Mouse (Mus musculus) adrenal gland, adult 8-10 months (tissue): ENCODE data around the gene Abcc10. TPM values are rescaled to one million over a fixed set of nuclear protein-coding genes. Genes with fewer than 3 reads are reported as not detected.

ENCODE experiments used
- DNase-seq: peaks from one replicate; pipeline ENCODE4 v3.0.0; 2022
- total RNA-seq, 4 experiments: library from RNA; stranded (reverse); gene quantifications; 2 replicates each; pipeline ENCODE4 v1.2.4; 2022

Gene Abcc10
- total RNA-seq, 4 experiments from 2014 or later, result 6.9 to 17.3 (median 11.9) TPM

GRCm38 (mm10) chr17:46255147-46255546, 73.0 kb downstream of the Abcc10 start:
- no peak for DNase-seq

GRCm38 (mm10) chr17:46254106-46254505, 74.0 kb downstream of the Abcc10 start:
- DNase-seq, result no peak

DNA sequence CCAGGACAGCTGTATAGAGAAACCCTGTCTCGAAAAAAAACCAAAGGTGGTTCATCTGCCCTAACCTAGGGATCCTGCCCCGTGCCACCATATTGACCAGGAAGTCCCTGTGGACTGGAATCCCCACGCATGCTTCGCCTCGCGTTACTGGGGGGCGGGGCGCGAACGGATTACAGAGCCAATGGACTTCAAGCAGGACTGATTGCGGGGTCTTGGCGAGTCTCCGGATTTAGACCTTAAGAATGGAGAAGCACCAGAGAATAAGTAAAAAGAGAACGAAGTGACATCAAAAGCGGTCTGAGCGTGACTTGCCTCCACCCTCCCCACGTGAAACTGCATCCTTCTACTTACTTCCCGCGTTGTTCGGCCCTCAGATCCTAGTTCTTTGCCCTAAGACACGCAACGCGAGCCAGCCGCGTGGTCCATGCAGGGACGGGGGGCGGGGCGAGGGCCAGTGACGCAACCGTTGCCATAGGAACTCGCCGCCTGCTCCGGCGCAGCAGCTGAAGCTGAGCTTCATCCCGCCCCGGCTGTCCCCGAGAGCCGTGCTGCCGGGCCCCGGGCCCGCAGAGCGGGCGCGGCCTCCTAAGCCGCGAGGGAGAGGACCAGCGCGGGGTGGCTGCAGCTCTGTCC, 74.6 kb downstream of the Abcc10 start, which contains the start of gene Lrrc73:
Lrrc73 (plus strand) TSS at position 80 of the 633 bp plus-strand sequence.
- peak; percentile 90 for DNase-seq

Other genes with a start within 250 kb of the Abcc10 start
- 100 to 1,000 TPM in 2 of 4 experiments, 10 to 100 TPM in 2; 94.5 to 106 (median 101) TPM for gene Mrps18a, start 217.4 kb downstream of the Abcc10 start, total RNA-seq
- 10 to 100 TPM in 3 of 4 experiments, 1 to 10 TPM in 1; 6.0 to 21.4 (median 15.3) TPM for gene Rsph9, start 184.1 kb downstream of the Abcc10 start, total RNA-seq
- 10 to 100 TPM; 16.5 to 22.1 (median 18.8) TPM for gene Mad2l1bp, start 174.8 kb downstream of the Abcc10 start, total RNA-seq
- 100 to 1,000 TPM in 1 of 4 experiments, 10 to 100 TPM in 3; 69.9 to 108 (median 89.8) TPM for gene Gtpbp2, start 167.3 kb downstream of the Abcc10 start, total RNA-seq
- gene Polh, start 125.7 kb downstream of the Abcc10 start, total RNA-seq, result 10 to 100 TPM; 37.5 to 44.0 (median 40.7) TPM
- gene Xpo5, start 125.6 kb downstream of the Abcc10 start, total RNA-seq, result 10 to 100 TPM; 70.8 to 95.4 (median 74.0) TPM
- gene Polr1c, start 80.3 kb downstream of the Abcc10 start, total RNA-seq, result 100 to 1,000 TPM in 2 of 4 experiments, 10 to 100 TPM in 2; 83.8 to 116 (median 104) TPM
- 100 to 1,000 TPM; 157 to 205 (median 185) TPM for gene Yipf3, start 80.3 kb downstream of the Abcc10 start, total RNA-seq
- gene Lrrc73, start 74.8 kb downstream of the Abcc10 start, total RNA-seq, result 1 to 10 TPM; 4.1 to 7.5 (median 6.0) TPM
- gene Tjap1, start 45.3 kb downstream of the Abcc10 start, total RNA-seq, result 10 to 100 TPM; 49.3 to 72.6 (median 54.6) TPM
- under 1 TPM in 3 of 4 experiments, not detected in 1; 0.25 to 0.56 (median 0.38) TPM for gene Dlk2, start 30.9 kb downstream of the Abcc10 start, total RNA-seq
- 10 to 100 TPM; 21.0 to 35.6 (median 27.4) TPM for gene Zfp318, start 55.4 kb upstream of the Abcc10 start, total RNA-seq
- 1 to 10 TPM in 3 of 4 experiments, under 1 TPM in 1; 0.58 to 3.1 (median 2.2) TPM for gene Crip3, start 100.6 kb upstream of the Abcc10 start, total RNA-seq
- not detected for gene Slc22a7, start 110.1 kb upstream of the Abcc10 start, total RNA-seq
- 1 to 10 TPM in 3 of 4 experiments, under 1 TPM in 1; 0.98 to 1.4 (median 1.2) TPM for gene Ttbk1, start 159.3 kb upstream of the Abcc10 start, total RNA-seq
- gene Dnph1, start 168.4 kb upstream of the Abcc10 start, total RNA-seq, result 1 to 10 TPM; 4.5 to 6.9 (median 6.4) TPM
- gene Cul9, start 218.0 kb upstream of the Abcc10 start, total RNA-seq, result 10 to 100 TPM; 31.6 to 48.8 (median 37.7) TPM
- 10 to 100 TPM; 34.0 to 42.0 (median 37.2) TPM for gene Srf, start 227.8 kb upstream of the Abcc10 start, total RNA-seq